Mouse (Mus musculus) hindbrain, embryonic 12.5 days (tissue): ENCODE measurements at regions not wholly inside any gene's neighbourhood (a gene's known extent, or its start where the extent isn't known, plus 50 kb on each side); places are given as distances from the start of the nearest gene placed in this dataset.
A peak's percentile ranks its signal among the peaks of the same experiment; 100 is the strongest.

Source experiments
- ATAC-seq: fragments of 200-750 bp; cut with Nextera tagmentation; 2 replicates; pipeline ENCODE4 v1.8.0; 2017; ENCODE audit warnings: moderate TSS enrichment; ENCODE audit not compliant: low FRiP score
- H3K27ac ChIP-seq: fragments of 300-500 bp; sonication (generic); 2 replicates; pipeline ENCODE4 v1.5.1; 2016; ENCODE audit warnings: mild to moderate bottlenecking
- H3K27me3 ChIP-seq: fragments of 300-500 bp; sonication (generic); 2 replicates; pipeline ENCODE4 v1.6.1; 2016; ENCODE audit warnings: mild to moderate bottlenecking
- H3K36me3 ChIP-seq: fragments of 300-500 bp; sonication (generic); 2 replicates; pipeline ENCODE4 v1.6.1; 2016; ENCODE audit warnings: mild to moderate bottlenecking
- H3K4me1 ChIP-seq: fragments of 300-500 bp; sonication (generic); 2 replicates; pipeline ENCODE4 v1.6.1; 2016
- H3K4me2 ChIP-seq: fragments of 300-500 bp; sonication (generic); replicated peaks from 2 replicates; pipeline ENCODE4 v1.6.1; 2016; ENCODE audit warnings: mild to moderate bottlenecking
- H3K4me3 ChIP-seq: fragments of 300-500 bp; sonication (generic); 2 replicates; pipeline ENCODE4 v1.5.1; 2016; ENCODE audit warnings: mild to moderate bottlenecking
- H3K9ac ChIP-seq: fragments of 300-500 bp; sonication (generic); 2 replicates; pipeline ENCODE4 v1.6.1; 2016; ENCODE audit warnings: mild to moderate bottlenecking, moderate library complexity
- H3K9me3 ChIP-seq: fragments of 300-500 bp; sonication (generic); replicated peaks from 2 replicates; pipeline ENCODE4 v1.6.1; 2016; ENCODE audit warnings: mild to moderate bottlenecking
- WGBS: fragments of 180-500 bp; shearing (Covaris S2); methylation state at CpG from one replicate; pipeline ENCODE4 v1.1.7; 2016; 5-methylcytosine and 5-hydroxymethylcytosine counted together

GRCm38 (mm10) chr1:157009427-157009826 is 70.0 kb upstream of the Ralgps2 start:
- 81% methylated on average over 9 of the region's 9 CpGs for WGBS
- Histone ChIP-seq H3K4me2 (no peak overlapping the region), H3K4me1 (peaks cover 3% of the 10 kb centered on the region; the same call in 1 of the 2 replicates), H3K27ac (no peak overlapping the region), H3K4me3 (no peak overlapping the region), H3K9ac (no peak overlapping the region), H3K9me3 (no peaks in the 10 kb centered on the region), H3K36me3 (no peaks in the 10 kb centered on the region), H3K27me3 (no peaks in the 10 kb centered on the region)
- no peak for ATAC-seq

DNA sequence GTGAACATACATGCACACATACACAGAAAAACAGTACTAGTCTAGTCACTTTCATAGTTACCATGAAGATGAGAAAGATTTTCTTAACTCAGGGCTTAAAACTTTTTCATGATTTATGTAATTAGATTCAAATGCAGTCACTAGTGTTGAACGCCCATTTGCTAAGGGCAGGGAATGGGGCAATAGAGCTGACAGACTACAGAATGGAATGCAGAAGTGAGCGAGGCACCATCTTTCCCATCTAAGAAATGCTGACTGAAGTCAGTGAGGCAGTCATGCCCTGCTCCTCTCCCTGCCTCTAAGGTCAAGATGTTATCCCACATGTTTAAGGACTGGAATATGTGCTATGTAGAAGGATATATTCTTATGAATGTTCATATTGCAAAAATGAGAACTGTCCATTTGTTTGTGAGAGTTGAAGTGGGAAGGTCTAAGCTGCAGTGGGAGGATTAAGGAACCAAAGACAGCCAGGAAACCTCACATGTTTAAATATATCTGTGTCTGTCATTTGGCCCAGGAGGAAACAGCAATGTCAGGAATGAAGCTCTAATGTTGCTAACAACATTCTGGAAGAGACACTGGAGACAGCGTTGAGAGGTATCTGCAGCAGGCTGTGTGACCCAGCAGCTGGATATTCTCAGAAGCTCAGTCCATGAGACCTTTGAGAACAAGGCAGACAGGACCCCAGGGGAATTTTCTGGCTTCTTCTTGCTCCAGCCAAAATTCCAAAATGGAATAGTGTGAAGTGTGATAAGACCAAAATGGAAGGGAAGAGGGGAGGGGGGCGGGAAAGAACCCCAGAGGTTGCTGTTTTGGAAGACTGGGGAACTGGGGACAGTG is 68.7 kb upstream of the Ralgps2 start:
- Histone ChIP-seq H3K36me3 (no peaks in the 10 kb centered on the region), H3K4me2 (no peak overlapping the region), H3K27me3 (no peaks in the 10 kb centered on the region), H3K27ac (no peak overlapping the region), H3K4me3 (no peak overlapping the region), H3K9ac (no peak overlapping the region), H3K9me3 (no peaks in the 10 kb centered on the region), H3K4me1 (peaks cover 3% of the 10 kb centered on the region; the same call in 1 of the 2 replicates)
- WGBS = 81% methylated on average over 4 of the region's 4 CpGs
- ATAC-seq = no peak

DNA sequence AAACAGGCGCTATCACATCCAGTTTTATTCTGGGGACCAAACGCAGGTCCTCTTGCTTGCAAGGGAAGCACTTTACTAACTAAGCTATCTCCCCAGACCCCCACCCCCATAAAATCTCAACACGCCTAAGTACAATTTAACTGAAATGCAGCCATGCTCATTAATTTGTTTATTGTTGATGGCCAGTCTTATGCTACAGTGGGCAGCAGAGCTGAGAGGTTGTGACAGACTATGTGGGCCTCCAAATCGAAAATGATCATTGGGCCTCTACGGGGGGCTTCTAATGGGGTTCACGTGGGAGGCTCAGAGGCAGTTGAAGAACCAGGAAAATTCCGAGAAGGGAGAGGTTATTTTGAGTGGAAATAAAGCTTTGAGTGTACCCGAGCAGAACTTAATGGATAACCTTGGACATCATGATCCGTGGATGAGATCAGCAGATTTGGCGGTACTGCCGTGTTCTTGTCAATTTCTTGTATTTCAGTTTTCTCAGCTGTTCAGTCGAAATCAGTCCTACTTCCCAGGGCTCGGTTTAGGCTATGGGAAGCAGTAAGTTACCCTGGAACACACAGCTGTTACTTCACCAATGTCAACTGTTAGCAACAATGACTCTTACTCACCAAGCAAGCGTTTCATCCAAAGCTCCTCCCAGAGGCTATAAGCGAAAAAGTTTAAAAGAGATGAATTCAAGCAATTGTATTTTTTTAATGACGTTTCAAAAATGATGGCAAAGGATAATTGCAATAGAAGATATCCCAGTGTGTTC is 65.1 kb upstream of the Ralgps2 start:
- Histone ChIP-seq H3K4me1 (peaks cover 12% of the 10 kb centered on the region), H3K9ac (no peak overlapping the region)
- 93% methylated on average over 16 of the region's 16 CpGs for WGBS

GRCm38 (mm10) chr1:157003034-157003433 is 63.6 kb upstream of the Ralgps2 start:
- Histone ChIP-seq H3K4me1 (peaks cover 19% of the 10 kb centered on the region), H3K9ac (no peak overlapping the region), H3K9me3 (no peaks in the 10 kb centered on the region), H3K36me3 (no peaks in the 10 kb centered on the region), H3K4me2 (no peak overlapping the region), H3K27ac (no peak overlapping the region), H3K27me3 (no peaks in the 10 kb centered on the region), H3K4me3 (no peak overlapping the region)
- ATAC-seq = no peak
- WGBS = 82% methylated on average over 7 of the region's 7 CpGs

More for the DNA sequence above, 65.1 kb upstream of the Ralgps2 start:
- Histone ChIP-seq H3K27me3 (no peaks in the 10 kb centered on the region), H3K9me3 (no peaks in the 10 kb centered on the region), H3K4me3 (no peak overlapping the region), H3K27ac (no peak overlapping the region), H3K36me3 (no peaks in the 10 kb centered on the region), H3K4me2 (no peak overlapping the region)
- ATAC-seq = no peak

- WGBS = 79% methylated on average over 2 of the region's 2 CpGs
- no peaks in the 10 kb centered on the region for H3K27me3 ChIP-seq
- H3K4me2 ChIP-seq = no peak overlapping the region
- H3K4me1 ChIP-seq = peaks cover 27% of the 10 kb centered on the region
- no peaks in the 10 kb centered on the region for H3K36me3 ChIP-seq
- no peak for ATAC-seq
- no peak overlapping the region for H3K4me3 ChIP-seq
- H3K27ac ChIP-seq = no peak overlapping the region
- H3K9ac ChIP-seq = no peak overlapping the region
- no peaks in the 10 kb centered on the region for H3K9me3 ChIP-seq
Observed at GRCm38 (mm10) chr1:157002258-157002657, 62.8 kb upstream of the Ralgps2 start.

DNA sequence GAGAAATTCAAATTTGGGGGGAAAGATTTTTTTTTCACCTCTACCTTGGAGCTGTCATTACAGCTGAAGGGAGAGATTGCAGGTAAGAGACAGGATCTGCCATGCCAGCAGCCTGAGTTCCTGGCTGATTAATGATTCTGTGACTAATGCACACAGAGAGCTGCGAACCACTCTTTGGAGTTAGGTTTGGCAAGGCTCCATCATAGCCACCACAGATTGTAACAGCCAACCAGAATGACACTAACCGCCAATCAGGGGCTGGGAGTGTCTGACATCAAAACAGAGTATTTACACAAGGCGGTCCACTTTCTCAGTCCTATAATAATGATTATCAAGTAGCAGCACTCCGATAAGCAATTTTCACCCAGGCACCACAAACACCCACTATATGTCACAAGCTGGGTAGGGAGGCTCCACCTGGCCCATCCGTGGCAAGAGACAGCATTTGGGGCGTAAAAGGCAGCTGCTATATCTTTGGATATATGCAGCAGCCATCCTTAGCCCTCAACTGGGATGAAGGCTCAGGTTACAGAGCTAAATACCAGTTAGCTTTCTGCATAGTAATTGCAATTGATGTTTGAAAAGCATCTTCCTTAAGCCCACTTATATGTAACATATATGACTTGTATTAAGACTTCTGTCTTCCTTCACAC is 61.7 kb upstream of the Ralgps2 start:
- H3K9ac ChIP-seq = no peak overlapping the region
- 71% methylated on average over 6 of the region's 6 CpGs for WGBS
- peaks cover 36% of the 10 kb centered on the region for H3K4me1 ChIP-seq
- H3K4me2 ChIP-seq = no peak overlapping the region
- H3K4me3 ChIP-seq = no peak overlapping the region
- H3K27me3 ChIP-seq = no peaks in the 10 kb centered on the region
- no peak for ATAC-seq
- no peaks in the 10 kb centered on the region for H3K36me3 ChIP-seq
- no peak overlapping the region for H3K27ac ChIP-seq
- H3K9me3 ChIP-seq = no peaks in the 10 kb centered on the region

DNA sequence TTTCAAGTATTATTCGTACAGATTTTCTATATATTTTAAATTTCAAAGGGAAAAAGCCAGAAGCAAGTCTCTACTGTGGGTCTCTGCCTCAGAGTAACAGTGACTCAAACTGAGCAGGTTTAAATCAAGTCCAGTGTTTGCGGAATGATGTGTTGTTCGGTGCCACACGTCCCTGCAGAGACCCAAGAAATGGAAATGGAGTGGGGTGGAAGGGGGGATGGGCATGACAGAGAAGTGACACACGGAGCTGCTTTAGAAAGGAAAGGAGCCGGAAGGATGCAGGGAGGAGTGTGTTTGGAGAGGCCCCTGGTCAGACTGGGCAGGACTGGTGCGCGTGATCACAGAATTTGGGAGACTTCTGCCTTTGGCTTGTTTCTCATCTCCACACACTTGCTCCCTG is 60.5 kb upstream of the Ralgps2 start:
- no peaks in the 10 kb centered on the region for H3K27me3 ChIP-seq
- no peaks in the 10 kb centered on the region for H3K36me3 ChIP-seq
- ATAC-seq = no peak
- no peak overlapping the region for H3K4me3 ChIP-seq
- WGBS = 49% methylated on average over 8 of the region's 8 CpGs
- H3K27ac ChIP-seq = 0 out of 2 replicates have a peak overlapping the region, but pooled peaks have one; percentile 31
- H3K4me1 ChIP-seq = peaks cover 33% of the 10 kb centered on the region
- H3K9me3 ChIP-seq = no peaks in the 10 kb centered on the region
- no peak overlapping the region for H3K4me2 ChIP-seq
- no peak overlapping the region for H3K9ac ChIP-seq

- no peaks in the 10 kb centered on the region for H3K9me3 ChIP-seq
- WGBS = 86% methylated on average over 8 of the region's 8 CpGs
- no peak overlapping the region for H3K4me2 ChIP-seq
- H3K27me3 ChIP-seq = no peaks in the 10 kb centered on the region
- peaks cover 33% of the 10 kb centered on the region for H3K4me1 ChIP-seq
- H3K27ac ChIP-seq = no peak overlapping the region
- H3K4me3 ChIP-seq = no peak overlapping the region
- ATAC-seq = no peak
- no peaks in the 10 kb centered on the region for H3K36me3 ChIP-seq
- H3K9ac ChIP-seq = no peak overlapping the region
Observed at GRCm38 (mm10) chr1:156999272-156999671, 59.8 kb upstream of the Ralgps2 start.

- WGBS = 25% methylated on average over 12 of the region's 12 CpGs
- no peak overlapping the region for H3K4me2 ChIP-seq
Observed at GRCm38 (mm10) chr1:156997476-156998305, 58.3 kb upstream of the Ralgps2 start.

DNA sequence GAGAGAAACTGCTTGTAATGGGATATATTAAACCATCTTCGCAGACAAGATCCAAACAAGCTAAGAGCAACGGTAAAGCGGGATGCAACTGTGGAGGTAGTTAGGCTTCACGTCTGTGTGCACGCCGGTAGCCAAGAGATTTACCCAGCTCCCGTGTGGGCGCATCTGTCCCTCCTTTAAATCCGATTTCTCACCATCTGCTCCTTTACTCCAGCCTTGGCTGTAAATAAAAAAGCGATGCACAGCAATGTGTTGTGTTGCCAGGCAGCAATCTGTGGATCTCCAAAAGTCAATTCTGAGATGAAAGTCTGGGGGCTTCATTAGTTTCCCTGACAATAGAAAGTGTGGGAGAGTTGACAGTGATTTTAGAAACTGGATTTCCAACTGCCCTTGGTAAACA is 57.6 kb upstream of the Ralgps2 start:
- H3K9me3 ChIP-seq = no peaks in the 10 kb centered on the region
- H3K27ac ChIP-seq = peak overlapping the region; percentile 79
- H3K4me3 ChIP-seq = no peak overlapping the region
- ATAC-seq = peak; percentile 41
- H3K9ac ChIP-seq = no peak overlapping the region
- H3K27me3 ChIP-seq = no peaks in the 10 kb centered on the region
- no peak overlapping the region for H3K4me2 ChIP-seq
- H3K4me1 ChIP-seq = peaks cover 33% of the 10 kb centered on the region
- no peaks in the 10 kb centered on the region for H3K36me3 ChIP-seq
- WGBS = 57% methylated on average over 10 of the region's 10 CpGs

More at GRCm38 (mm10) chr1:156997476-156998305, 58.3 kb upstream of the Ralgps2 start:
- no peak overlapping the region for H3K9ac ChIP-seq
- ATAC-seq = peak; percentile 86
- H3K27ac ChIP-seq = peak overlapping the region; percentile 79
- no peaks in the 10 kb centered on the region for H3K36me3 ChIP-seq
- H3K27me3 ChIP-seq = no peaks in the 10 kb centered on the region
- no peak overlapping the region for H3K4me3 ChIP-seq
- peaks cover 33% of the 10 kb centered on the region for H3K4me1 ChIP-seq
- H3K9me3 ChIP-seq = no peaks in the 10 kb centered on the region

DNA sequence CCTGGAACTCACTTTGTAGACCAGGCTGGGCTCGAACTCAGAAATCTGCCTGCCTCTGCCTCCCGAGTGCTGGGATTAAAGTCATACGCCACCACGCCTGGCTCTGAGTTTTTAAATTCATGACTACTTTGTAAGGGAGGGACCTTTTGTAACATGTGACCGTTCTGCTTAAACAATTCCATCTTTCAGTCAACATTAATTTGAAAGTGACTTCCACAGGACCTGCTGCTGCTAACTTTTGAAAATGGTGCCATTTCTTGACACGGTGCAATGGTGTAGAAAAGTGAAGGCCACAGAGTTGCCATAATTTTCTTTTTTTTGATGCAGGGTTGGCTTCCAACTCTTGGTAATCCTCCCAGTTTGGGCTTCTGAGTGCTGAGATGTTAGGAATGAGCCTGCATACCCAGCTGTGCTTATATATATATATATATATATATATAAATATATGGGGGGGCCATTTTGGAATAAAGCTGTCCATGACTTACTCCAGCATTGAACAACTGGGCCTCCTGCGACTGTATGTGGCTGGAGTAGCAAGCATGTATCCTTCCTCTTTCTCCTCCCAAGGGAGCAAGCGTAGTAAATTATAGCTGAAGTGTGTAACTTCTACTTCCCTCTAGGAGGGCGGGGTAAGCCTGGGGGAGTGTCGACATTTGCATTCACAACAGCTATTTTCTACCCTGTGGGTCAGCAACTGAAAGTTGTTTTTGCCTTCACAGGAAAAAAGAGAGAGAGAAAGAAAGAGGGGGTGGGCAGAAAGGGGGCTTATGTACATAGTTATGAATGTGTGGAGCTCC is 56.9 kb upstream of the Ralgps2 start:
- no peak overlapping the region for H3K4me2 ChIP-seq
- H3K36me3 ChIP-seq = no peaks in the 10 kb centered on the region
- no peak for ATAC-seq
- H3K27ac ChIP-seq = peak overlapping the region; percentile 79
- H3K9ac ChIP-seq = no peak overlapping the region
- no peak overlapping the region for H3K4me3 ChIP-seq
- 82% methylated on average over 10 of the region's 10 CpGs for WGBS
- no peaks in the 10 kb centered on the region for H3K9me3 ChIP-seq
- H3K27me3 ChIP-seq = no peaks in the 10 kb centered on the region
- H3K4me1 ChIP-seq = peaks cover 33% of the 10 kb centered on the region
